Comparison of ENCODE assay signal across 8 mouse cellular contexts in genomic region chr16:89831172-89831571, GRCm38 (mm10).
DNase-seq lines count a peak whose midpoint lies in the region; ATAC-seq lines count a peak whose summit lies in the region.

No protein-coding gene starts in this region.

- H3K9me3 ChIP-seq in kidney, embryonic 14.5 days (ENCODE audit: control insufficient read depth, low read length) = no peaks in the 10 kb centered on the region
- H3K9me3 ChIP-seq in heart, embryonic 11.5 days (replicated peaks; ENCODE audit: control insufficient read depth, low read length) = no peaks in the 10 kb centered on the region
- H3K9me3 ChIP-seq in neural tube, embryonic 13.5 days = no peaks in the 10 kb centered on the region

- H3K27ac ChIP-seq in kidney, embryonic 14.5 days (ENCODE audit: low read depth, low read length) = no peak overlapping the region
- H3K27ac ChIP-seq in heart, embryonic 11.5 days (ENCODE audit: low read depth, low read length) = peak overlapping the region; percentile 86; the same call in 1 of the 2 replicates
- no peak overlapping the region for H3K27ac ChIP-seq in neural tube, embryonic 13.5 days (replicated peaks)

- 57% methylated on average over 10 of the region's 10 CpGs for WGBS in kidney, embryonic 14.5 days
- 34% methylated on average over 10 of the region's 10 CpGs for whole genome bisulfite sequencing in heart, embryonic 11.5 days (ENCODE audit: insufficient replicate concordance)
- 44% methylated on average over 10 of the region's 10 CpGs for WGBS in neural tube, embryonic 13.5 days

- no peak overlapping the region for H3K4me3 ChIP-seq in kidney, embryonic 14.5 days (ENCODE audit: low read length)
- H3K4me3 ChIP-seq in heart, embryonic 11.5 days (ENCODE audit: low read depth, low read length) = no peak overlapping the region
- H3K4me3 ChIP-seq in neural tube, embryonic 13.5 days = no peak overlapping the region

- no peak for ATAC-seq in kidney, embryonic 14.5 days (ENCODE audit: low FRiP score, low TSS enrichment)
- no peak for ATAC-seq in heart, embryonic 11.5 days (replicated peaks; ENCODE audit: insufficient number of reproducible peaks, low FRiP score, low TSS enrichment)
- 0 out of 2 replicates have a peak, but pooled peaks have one; percentile 33 for ATAC-seq in neural tube, embryonic 13.5 days (ENCODE audit: low read depth)

- H3K4me2 ChIP-seq in kidney, embryonic 14.5 days (replicated peaks; ENCODE audit: low read depth, low read length) = no peak overlapping the region
- peak overlapping the region; percentile 54 for H3K4me2 ChIP-seq in heart, embryonic 11.5 days
- H3K4me2 ChIP-seq in neural tube, embryonic 13.5 days = no peak overlapping the region

- no peak overlapping the region for H3K9ac ChIP-seq in kidney, embryonic 14.5 days (ENCODE audit: low read depth, low read length)
- H3K9ac ChIP-seq in heart, embryonic 11.5 days (ENCODE audit: low read depth, low read length) = no peak overlapping the region
- no peak overlapping the region for H3K9ac ChIP-seq in neural tube, embryonic 13.5 days

- no peaks in the 10 kb centered on the region for H3K4me1 ChIP-seq in kidney, embryonic 14.5 days (ENCODE audit: control insufficient read depth, insufficient read depth, low read length)
- H3K4me1 ChIP-seq in heart, embryonic 11.5 days (ENCODE audit: control insufficient read depth, insufficient read depth, low read length) = peaks cover 44% of the 10 kb centered on the region
- H3K4me1 ChIP-seq in neural tube, embryonic 13.5 days (replicated peaks) = peaks cover 15% of the 10 kb centered on the region

- H3K27me3 ChIP-seq in kidney, embryonic 14.5 days (ENCODE audit: control insufficient read depth, insufficient read depth, low read length) = no peaks in the 10 kb centered on the region
- H3K27me3 ChIP-seq in heart, embryonic 11.5 days (ENCODE audit: control insufficient read depth, insufficient read depth, low read length) = no peaks in the 10 kb centered on the region
- no peaks in the 10 kb centered on the region for H3K27me3 ChIP-seq in neural tube, embryonic 13.5 days

- intact Hi-C loops in left cerebral cortex, postnatal 25 days (cut with DNase I) = loop anchor here (1.0 kb wide), 1 partner anchor 57 kb away; no protein-coding TSS in a partner anchor

- DNase-seq in kidney, adult 18-20 months = peak; percentile 37
- DNase-seq in ES-CJ7 (ENCODE audit: low read depth, low spot score) = peak; percentile 59
- DNase-seq in cerebellum, postnatal 36 days = peak; percentile 39 to 58
- DNase-seq in left cerebral cortex, postnatal 25 days (ENCODE audit: low spot score in 2 of 2) = peak; percentile 63 to 82
- no peak for DNase-seq in spleen, postnatal 4 days (ENCODE audit: low spot score in 2 of 2)

- H3K36me3 ChIP-seq in kidney, embryonic 14.5 days (ENCODE audit: control insufficient read depth, insufficient read depth, low read length) = no peaks in the 10 kb centered on the region
- no peaks in the 10 kb centered on the region for H3K36me3 ChIP-seq in heart, embryonic 11.5 days (ENCODE audit: control insufficient read depth, insufficient read depth, low read length)
- peaks cover 18% of the 10 kb centered on the region for H3K36me3 ChIP-seq in neural tube, embryonic 13.5 days

Comparison
In these comparisons a context has a peak if more than half of its experiments do, and no peak if none do; other contexts are left out.
1. DNase-seq: peak in kidney, adult 18-20 months (single experiment), ES-CJ7 (single experiment), cerebellum, postnatal 36 days (2 of 2) and left cerebral cortex, postnatal 25 days (2 of 2); none in spleen, postnatal 4 days (0 of 2).